Mouse (Mus musculus): Measurements from ENCODE around the gene Nmt1. TPM values are rescaled to one million over a fixed set of nuclear protein-coding genes. Genes with fewer than 3 reads are reported as not detected.

Nmt1 gene
- total RNA-seq, 2 experiments from 2014 or later, result 105 to 107 TPM

- DNase-seq (ENCODE audit: low spot score in 2 of 2), result no peak
- intact Hi-C loops (cut with DNase I), result no loop called here
Observed at GRCm38 (mm10) chr11:103068884-103069283, 40.9 kb downstream of the Nmt1 start.

DNA sequence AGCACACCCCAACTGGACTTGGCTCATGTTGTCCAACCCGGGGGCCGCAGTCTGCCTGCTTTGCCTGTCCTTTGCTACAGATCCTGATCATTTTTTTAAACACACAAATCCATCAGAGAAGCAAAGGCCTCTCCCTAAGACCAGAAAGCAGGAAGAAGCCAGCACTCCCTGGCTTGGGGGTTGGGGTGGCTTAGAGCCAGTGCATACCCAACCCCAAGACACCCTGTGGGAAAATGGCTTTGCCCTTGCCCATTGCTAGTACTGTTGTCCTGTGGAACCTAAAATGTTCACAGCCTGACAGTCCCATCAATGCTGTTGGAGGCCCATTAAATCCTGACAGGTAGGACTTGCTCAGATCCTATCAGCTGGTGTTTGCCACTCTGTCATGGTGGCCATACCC is 41.7 kb downstream of the Nmt1 start:
- intact Hi-C loops (cut with DNase I), result no loop called here
- no peak for DNase-seq (ENCODE audit: low spot score in 2 of 2)

- no peak for DNase-seq (ENCODE audit: low spot score in 2 of 2)
- intact Hi-C loops (cut with DNase I), result no loop called here
Observed at GRCm38 (mm10) chr11:103070322-103070880, 42.4 kb downstream of the Nmt1 start.

DNA sequence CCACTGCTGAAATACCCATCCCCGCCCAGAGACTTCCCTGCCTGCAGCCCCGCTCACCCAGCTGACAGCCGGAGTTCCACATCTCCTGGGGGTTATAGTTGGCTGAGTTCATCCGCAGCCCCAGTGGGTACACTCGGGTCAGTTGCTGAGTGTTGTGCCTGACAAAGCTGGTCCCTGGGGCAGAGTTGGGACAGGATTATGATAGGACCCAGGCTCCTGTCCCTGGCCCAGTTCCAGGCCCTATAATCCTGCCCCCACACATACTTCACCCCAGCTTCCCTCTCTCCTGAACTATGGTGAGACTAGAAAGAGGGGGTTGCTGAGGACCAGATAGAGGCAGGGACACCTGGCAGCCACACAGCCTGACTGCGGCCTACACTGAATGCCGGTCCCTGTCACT is 45.7 kb downstream of the Nmt1 start:
- DNase-seq (ENCODE audit: low spot score in 2 of 2), result no peak
- intact Hi-C loops (cut with DNase I), result no loop called here

GRCm38 (mm10) chr11:103074121-103074650 is 46.2 kb downstream of the Nmt1 start:
- intact Hi-C loops (cut with DNase I), result no loop called here
- no peak for DNase-seq (ENCODE audit: low spot score in 2 of 2)

DNA sequence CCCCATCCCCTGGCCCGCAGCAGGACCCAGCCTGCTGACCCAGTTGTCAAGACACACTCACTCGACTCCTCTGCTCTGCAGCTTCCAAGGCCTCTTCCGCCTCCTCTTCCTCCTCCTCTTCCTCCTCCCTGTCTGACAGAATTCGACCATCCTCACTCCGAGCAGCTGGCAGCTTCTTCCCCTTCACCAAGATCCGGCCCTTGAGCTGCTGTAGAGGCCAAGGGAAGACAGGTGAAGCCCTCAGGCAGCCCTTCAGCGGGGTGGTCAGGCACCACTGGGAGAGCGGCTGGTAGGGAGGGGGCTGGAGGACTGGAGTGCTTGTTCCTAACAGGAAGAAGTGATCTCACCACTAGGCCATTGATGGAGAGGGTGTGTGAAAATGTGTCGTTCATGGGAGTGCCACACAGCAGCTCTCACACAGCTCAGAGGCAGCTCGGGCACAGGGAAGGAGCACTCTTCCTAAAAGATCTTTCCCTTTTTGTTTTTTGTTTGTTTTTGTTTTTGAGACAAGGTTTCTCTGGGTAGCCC is 46.9 kb downstream of the Nmt1 start:
- intact Hi-C loops (cut with DNase I), result no loop called here
- DNase-seq (ENCODE audit: low spot score in 2 of 2), result no peak

DNA sequence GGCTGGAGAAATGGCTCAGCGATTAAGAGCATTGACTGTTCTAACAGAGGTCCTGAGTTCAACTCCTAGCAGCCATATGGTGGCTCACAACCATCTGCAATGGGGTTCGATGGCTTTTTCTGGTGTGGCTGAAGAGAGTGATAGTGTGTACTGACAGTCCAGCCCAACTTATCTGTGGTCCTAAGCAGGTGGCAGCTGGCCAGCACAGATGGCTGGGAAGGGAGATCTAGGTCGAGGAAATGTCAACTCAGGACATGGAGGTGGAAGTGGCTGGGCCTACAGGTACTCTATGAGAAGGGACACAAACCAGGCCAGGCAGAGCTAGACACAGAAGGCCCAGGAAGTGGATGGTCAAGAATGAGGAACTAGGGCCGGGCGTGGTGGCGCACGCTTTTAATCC is 48.0 kb downstream of the Nmt1 start:
- intact Hi-C loops (cut with DNase I), result no loop called here
- no peak for DNase-seq (ENCODE audit: low spot score in 2 of 2)

GRCm38 (mm10) chr11:103076581-103076980 is 48.6 kb downstream of the Nmt1 start:
- intact Hi-C loops (cut with DNase I), result no loop called here
- DNase-seq (ENCODE audit: low spot score in 2 of 2), result no peak

- no peak for DNase-seq (ENCODE audit: low spot score in 2 of 2)
- intact Hi-C loops (cut with DNase I), result no loop called here
Observed at GRCm38 (mm10) chr11:103078131-103078530, 50.1 kb downstream of the Nmt1 start.

- intact Hi-C loops (cut with DNase I), result no loop called here
- DNase-seq (ENCODE audit: low spot score in 2 of 2), result peak in 1 of 2 experiments; percentile 44
Observed at GRCm38 (mm10) chr11:103080323-103081091, 52.5 kb downstream of the Nmt1 start.

GRCm38 (mm10) chr11:103081631-103082030 is 53.6 kb downstream of the Nmt1 start:
- intact Hi-C loops (cut with DNase I), result no loop called here
- no peak for DNase-seq (ENCODE audit: low spot score in 2 of 2)

DNA sequence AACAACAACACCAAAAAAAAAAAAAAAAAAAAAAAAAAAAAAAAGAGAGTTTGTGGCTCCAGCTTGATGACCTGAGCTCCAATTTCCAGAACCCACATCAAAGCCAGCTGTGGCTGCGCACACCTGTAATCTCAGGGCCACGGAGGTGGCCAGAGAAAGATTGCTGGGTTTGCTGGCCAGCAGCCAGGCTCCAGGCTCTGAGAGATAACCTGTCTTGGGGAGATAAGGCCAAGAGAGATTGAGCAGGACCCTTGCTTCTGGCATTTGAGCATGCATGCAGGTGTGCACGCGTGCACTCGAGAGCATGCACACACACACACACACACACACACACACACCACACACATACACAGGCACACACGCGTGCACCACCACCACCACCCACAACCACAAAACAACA is 65.3 kb downstream of the Nmt1 start:
- no peak for DNase-seq (ENCODE audit: low spot score in 2 of 2)
- intact Hi-C loops (cut with DNase I), result no loop called here

GRCm38 (mm10) chr11:103093862-103094833 is 66.2 kb downstream of the Nmt1 start:
- DNase-seq (ENCODE audit: low spot score in 2 of 2), result no peak
- intact Hi-C loops (cut with DNase I), result no loop called here

DNA sequence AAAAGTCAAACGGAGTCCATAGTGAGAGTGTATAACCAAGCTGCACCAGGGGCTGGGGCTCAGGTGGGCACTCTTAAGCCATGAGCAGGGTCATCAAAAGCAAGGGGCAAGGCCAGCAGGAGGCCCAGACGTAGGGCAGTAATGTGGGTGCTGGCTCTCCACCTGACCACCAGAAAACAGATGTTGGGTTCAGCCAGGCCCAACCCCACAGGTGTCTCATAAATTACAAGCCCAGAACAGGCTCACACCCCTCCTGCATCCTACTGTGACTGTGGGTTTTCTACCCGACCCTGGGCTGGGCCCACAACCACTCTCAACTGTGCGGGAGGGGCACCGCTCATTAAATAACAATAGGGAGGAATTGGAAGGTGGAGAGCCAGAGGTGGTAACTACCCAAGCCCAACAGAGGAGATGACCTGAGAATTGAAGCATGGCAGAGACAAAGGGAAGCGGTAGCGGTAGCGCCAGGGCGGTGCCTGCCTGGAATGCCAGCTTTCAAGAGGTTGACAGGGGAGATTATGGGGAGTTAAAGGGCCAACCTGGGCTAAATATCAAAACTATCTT is 67.2 kb downstream of the Nmt1 start:
- DNase-seq (ENCODE audit: low spot score in 2 of 2), result no peak
- intact Hi-C loops (cut with DNase I), result no loop called here

DNA sequence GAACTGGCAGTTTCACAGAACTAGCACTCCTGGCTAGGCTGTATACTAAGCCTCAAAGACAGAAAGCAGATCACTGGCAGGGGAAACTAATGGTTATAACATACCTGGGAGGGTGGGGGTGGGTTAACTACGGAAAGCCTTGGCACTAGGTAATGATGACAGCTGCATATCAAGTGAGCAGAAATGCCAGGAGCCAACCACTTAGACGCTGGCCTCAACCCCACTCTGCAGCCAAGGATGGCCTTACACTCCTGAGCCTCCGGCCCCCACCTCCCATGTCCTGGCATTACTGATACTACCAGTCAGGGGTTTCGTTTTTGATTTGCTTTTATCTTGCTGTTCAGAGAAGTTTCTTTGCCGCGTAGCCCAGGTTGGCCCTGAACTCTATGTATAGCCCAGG is 67.8 kb downstream of the Nmt1 start:
- DNase-seq (ENCODE audit: low spot score in 2 of 2), result no peak
- intact Hi-C loops (cut with DNase I), result no loop called here

DNA sequence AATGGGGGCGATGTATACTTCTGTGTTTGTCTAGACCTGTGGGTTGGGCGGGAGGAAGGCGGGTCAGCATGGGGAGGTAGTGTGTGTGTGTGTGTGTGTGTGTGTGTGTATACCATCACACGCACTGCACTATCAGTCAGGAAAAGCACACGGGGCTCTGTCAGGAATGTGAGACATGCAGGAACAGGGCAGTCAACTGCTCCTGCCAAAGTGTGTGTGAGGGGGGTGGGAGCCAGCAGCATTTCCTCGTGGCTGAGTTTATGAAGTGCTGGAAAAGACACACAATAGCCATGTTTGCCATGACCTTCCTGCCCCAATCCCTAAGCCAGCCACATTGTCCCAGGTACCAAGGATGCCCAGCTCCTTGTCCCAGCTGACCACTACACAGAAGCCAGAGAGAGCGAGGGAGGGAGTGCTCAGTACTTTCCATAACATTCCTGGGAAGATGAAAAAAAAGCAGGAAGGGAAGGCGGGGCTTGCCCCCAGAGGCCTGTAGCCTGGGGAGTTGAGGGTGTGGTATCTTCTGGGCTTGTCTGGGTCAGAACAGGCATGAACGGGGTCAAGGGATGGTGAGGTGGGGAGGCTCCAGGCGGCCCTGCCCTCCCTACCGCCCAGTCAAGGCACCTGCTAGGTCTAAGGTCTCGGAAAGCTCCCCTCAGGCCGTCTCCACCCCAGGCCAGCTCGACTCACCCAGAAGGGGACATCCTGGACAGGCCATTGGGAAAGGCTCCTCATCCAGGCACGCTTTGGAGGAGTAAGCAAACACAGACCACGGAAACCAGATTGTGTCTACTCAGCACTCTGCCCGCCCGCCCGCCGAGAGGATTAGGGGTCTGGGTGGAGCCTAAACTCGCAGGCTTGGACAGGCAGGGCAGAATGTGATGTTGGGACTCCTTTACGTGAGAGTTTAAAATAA is 69.2 kb downstream of the Nmt1 start:
- intact Hi-C loops (cut with DNase I), result no loop called here
- no peak for DNase-seq (ENCODE audit: low spot score in 2 of 2)

DNA sequence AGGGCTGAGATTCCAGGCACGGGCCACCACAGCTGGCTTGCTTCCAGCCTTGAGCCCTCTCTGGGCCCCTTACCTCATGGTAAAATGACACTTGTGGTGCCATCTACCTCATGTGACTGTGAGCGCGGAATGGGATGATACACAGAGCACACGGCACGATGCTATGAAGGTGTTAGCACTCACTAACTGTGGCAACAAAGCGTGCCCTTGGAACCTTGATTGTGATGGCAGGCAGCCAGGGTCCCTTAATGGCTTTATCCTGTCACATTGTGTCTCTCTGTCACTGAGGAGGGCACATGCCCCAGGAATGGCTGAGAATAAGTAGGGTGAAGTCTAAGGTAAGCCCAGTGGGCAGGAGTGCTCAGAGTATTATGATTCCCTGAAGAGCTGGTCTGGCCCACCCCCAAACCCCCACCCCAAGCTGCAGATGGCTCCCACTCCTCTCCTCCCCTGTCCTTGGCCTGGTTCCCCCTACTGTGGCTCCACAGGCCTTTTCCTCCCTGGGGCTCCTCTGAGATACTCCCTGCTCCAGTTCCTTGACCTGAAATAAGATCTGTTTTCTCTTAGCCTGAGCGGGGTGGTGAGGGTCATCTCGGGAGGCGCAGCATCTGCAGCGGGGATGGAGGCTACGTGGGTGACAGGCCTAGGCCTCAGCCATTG is 70.7 kb downstream of the Nmt1 start:
- intact Hi-C loops (cut with DNase I), result no loop called here
- DNase-seq (ENCODE audit: low spot score in 2 of 2), result no peak

DNA sequence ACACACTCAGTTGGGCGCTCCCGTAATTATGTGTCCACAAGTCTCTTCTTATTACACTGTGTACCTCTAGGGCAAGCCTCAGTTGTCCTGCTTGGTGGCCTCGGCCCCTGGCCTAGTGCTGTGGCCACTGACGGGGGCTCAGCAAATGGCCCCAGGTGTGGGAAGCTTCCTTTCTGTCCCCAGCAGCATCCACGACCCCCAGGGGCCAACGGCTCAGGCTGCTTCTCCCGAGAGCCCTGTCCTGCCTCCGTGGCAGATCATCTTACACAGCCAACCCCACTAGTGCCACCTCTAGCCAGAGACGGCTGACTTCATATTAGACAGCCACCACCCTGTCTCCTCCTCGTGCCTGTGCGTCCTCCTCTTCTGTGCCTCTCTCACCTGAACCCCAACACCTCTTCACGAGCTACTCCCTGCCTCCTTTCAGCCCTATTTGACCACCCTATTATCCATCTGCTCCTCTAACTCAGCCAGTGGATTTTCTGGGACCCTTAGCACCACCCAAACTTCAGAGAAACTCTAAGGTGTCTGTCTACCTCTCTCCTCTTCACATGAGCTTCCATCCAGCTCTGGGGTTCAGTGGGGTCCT is 71.5 kb downstream of the Nmt1 start:
- intact Hi-C loops (cut with DNase I), result no loop called here
- DNase-seq (ENCODE audit: low spot score in 2 of 2), result no peak
